Mouse (Mus musculus) lung, adult 2 months (tissue): Measurements from ENCODE around the gene March11.

Experiments used
- CTCF ChIP-seq: fragments of 200-500 bp; IDR thresholded peaks from 2 replicates; pipeline ENCODE4 v1.5.1; 2011; ENCODE audit warnings: mild to moderate bottlenecking, low read length, control low read depth; ENCODE audit not compliant: insufficient read depth
- POLR2A ChIP-seq: fragments of 200-500 bp; IDR thresholded peaks from 2 replicates; pipeline ENCODE4 v1.6.1; 2011; ENCODE audit warnings: low read depth, mild to moderate bottlenecking, control low read depth, low read length, borderline replicate concordance; ENCODE audit errors: extremely low read depth

- TF ChIP-seq CTCF (no peak), POLR2A (no peak)
These were observed 15.6 kb upstream of the March11 start for GRCm38 (mm10) chr15:26293215-26293614.
